Mouse (Mus musculus) right cerebral cortex, postnatal 25 days (tissue): ENCODE measurements around the gene Cwc25.
A peak's percentile ranks its signal among the peaks of the same experiment; 100 is the strongest.
"Not testable (repeated sequence)": the region's sequence is repeated elsewhere in the genome, so short reads cannot be mapped to it uniquely, and the experiment has no call there.

Experiments used
- DNase-seq: peaks from one replicate; pipeline ENCODE4 v3.0.0; 2022

Gene Cwc25

DNA sequence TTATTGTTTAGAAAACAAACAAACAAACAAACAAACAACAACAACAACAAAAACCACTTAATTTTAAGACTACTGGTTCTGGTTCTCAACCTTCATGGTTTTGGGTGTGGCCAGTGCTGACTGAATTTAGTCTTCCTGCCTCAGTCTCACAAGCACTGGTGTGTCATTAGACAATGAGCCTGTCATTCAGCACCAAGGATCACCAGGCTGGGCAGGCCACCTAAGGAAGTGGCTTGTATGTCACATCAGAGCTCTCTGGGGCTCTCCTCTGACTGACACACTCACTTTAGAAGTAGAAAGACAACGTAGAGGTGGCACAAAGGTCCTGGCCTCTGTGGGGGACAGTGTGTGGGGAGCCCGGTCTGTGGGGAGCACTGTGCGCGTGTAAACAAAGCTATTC is 47.3 kb downstream of the Cwc25 start:
- no peak for DNase-seq

- no peak for DNase-seq
These were observed 48.0 kb downstream of the Cwc25 start for GRCm38 (mm10) chr11:97718281-97718860.

GRCm38 (mm10) chr11:97717369-97718280 is 48.7 kb downstream of the Cwc25 start:
- no peak for DNase-seq

- DNase-seq = no peak
These were observed 50.3 kb downstream of the Cwc25 start for GRCm38 (mm10) chr11:97716021-97716420.

DNA sequence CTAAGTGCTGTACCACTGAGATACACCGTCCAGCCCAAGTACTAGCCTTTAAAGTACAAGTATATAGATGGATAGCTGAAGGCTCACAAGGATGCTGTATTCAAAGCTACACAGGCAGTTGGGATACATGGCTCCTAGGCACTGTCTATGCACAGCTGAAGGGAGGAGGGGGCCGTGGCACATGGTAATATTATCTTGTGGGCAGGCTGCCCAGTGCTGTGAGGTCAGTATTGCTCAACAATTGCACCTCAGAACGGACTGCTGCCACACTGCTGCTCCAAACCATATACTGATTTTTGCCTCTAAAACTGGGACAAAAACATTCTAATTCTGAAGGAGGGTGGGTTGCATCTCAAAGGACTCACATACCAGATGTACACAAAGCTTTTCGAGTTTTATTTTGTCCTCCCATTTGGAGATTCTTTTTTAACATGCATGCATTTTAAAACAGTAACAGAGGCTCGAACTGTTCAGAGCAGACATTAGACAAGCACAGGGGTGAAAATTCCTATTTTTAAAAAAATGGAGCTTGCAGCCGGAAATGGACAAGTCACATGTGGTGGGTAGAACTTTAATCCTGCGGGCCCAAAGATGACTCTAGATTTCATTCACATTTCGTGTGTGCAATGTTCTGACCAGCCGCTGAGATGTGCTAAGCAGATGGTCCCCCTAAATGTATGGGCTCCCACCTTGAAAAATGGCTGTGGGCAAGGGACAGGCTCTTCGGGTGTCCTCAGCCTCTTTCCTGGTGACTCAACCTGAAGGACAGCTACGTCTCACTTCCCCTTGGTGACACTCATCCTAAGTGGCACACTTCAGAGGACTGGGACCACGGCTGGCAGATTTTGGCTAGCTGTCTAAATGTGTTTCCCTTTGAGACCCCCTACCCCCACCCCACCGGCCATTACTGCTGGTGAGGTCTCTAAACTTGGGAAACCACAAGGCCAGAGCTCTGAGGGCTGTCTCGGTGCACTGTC is 51.3 kb downstream of the Cwc25 start:
- DNase-seq = peak; percentile 38

DNA sequence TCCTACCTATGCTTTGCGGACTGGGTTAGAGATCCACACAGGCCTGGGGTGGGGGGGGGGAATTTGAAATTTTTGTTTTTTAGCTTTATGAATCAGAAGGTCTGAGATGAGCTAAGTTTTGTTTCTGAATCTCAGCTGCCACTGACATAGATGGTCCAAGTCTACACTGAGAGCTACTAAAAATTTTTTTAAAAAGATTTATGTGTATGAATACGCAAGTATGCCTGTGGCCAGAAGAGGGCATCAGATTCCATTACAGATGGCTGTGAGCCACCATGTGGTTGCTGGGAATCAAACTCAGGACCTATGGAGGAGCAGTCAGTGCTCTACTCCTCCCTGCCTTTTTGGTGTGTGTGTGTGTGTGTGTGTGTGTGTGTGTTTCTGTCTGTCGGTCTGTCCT is 52.0 kb downstream of the Cwc25 start:
- DNase-seq = no peak

- DNase-seq = no peak
These were observed 52.5 kb downstream of the Cwc25 start for GRCm38 (mm10) chr11:97713896-97714295.

- DNase-seq = no peak
These were observed 54.1 kb downstream of the Cwc25 start for GRCm38 (mm10) chr11:97712286-97712685.

- DNase-seq = no peak
These were observed 55.0 kb downstream of the Cwc25 start for GRCm38 (mm10) chr11:97711200-97711900.

DNA sequence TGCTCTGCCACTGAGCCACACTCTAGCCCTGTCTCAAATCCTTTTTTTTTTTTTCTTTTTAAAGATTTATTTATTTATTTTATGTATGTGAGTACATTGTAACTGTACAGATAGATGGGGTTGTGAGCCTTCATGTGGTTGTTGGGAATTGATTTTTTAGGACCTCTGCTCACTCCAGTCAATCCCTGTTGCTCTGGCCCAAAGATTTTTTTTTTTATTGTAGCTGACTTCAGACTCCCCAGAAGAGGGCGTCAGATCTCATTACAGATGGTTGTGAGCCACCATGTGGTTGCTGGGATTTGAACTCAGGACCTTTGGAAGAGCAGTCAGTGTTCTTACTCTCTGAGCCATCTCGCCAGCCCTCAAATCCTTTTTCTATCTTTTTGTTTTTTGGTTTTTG is 56.3 kb downstream of the Cwc25 start:
- not testable (repeated sequence) for DNase-seq

GRCm38 (mm10) chr11:97703039-97703826 is 63.1 kb downstream of the Cwc25 start, which contains the start of gene Psmb3:
TSS of gene Psmb3 (plus strand) at chr11:97703399.
- DNase-seq = peak; percentile 98

DNA sequence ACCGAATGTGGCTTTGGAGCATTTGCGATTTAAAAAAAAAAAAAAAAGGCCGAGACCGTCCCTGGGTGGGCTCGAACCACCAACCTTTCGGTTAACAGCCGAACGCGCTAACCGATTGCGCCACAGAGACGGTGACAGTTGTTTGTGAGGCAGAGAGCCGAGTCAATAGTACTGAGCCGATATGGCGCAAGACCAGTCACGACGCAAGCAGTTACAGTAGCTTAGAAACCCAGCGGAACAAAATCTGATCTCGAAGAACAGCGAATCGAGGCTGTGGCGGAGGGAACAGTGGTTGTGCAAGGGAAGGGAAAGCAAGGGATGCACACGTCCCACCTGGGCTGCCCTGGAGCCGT is 64.0 kb downstream of the Cwc25 start:
- DNase-seq = peak; percentile 87

GRCm38 (mm10) chr11:97701581-97702392 is 64.6 kb downstream of the Cwc25 start:
- DNase-seq = no peak

DNA sequence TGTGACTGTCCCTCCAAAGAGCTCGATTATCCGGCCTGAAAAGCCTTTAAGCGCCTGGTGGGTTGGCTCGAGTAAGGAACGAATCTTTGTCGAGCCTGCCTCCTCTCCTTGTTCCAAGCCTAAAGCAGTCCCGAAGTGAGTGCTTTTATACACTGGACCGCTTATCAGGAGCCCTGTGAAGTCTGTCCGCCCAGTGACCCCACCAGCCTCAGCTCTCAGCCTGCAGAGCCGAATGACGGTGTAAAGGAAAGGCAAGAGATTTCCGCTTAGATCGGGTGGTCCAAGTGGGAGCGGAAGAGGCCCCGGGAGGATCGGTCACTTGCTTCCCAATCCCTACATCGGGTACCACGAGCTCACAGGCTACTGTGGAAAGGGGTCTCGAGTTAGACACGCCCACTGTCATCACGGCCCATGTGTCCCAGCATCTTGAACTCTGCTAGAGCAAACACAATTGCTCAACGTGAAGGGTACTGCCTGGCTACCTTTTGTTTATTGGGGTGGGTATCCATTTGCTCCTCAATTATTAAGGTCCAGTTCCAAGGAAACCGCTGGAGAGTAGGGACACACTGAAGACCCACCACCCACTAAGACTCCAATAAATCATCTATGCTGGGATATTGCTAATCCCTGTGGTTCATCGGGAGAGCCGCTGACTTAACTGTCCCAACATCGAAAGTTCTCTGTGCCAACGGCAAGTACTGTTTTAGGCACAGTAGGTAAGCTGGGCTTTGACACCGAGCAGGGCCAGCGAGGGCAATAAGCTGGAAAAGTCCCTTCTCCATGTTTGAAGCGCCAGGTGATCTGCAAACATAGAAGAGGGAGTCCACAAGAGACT is 65.4 kb downstream of the Cwc25 start:
- DNase-seq = no peak

DNA sequence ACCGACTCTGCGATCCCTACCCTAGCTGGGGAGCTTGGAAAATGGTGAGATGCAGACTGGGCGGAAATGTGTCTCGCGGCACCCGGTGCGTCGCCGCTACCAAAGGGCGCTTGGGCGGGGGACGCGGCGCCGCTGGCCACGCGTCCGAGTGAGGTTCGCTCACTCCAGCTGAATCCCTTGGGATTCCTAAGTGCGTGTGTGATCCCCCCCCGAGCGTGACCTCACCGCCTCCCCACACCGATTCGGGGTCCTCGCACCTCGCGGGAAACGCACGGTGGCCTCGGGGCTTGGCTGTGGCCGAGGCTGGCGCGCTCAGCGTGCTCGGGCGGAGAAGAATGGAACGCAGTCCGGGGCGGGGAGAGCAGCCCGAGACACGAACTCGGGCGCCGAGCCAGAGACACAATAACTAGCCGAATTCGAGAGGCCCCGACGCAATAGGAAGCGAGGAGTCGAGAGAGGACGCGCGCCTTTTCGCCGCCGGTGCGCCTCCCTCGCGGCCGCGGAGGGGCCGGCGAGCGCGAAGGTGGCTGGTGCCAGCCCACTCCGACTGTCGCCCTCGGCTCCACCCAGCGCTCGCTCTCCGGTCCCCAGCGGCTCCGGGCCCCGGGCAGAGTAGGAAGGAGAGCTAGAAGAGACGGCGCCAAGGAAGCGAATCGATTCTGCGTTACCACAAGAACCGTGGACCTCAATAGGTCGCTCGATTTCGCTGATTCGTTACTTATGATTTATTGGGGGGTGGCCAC is 66.2 kb downstream of the Cwc25 start, which contains the start of gene Pcgf2:
Gene Pcgf2, minus strand, starts transcription at position 495 of the 743 bp plus-strand sequence.
- DNase-seq = peak; percentile 77

DNA sequence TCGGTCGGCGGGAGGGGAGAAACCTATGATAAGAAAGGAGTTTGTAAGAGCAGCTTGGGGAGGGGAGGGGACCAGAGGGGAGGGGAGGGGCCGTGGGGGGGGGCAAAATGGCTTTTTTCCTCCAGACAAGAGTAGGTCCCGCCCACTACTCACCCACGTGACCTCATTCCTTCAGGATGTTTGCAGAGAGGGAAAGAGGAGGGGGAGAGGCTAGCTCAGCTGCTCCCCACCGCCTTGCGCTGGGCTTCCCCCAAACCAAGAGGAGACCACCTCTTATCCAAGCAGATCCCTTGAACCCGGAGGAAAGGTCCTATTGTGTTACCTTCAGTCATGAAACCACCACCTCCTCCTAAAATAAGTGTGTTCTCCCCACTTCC is 66.7 kb downstream of the Cwc25 start:
- peak; percentile 82 for DNase-seq

- peak; percentile 48 for DNase-seq
These were observed 67.4 kb downstream of the Cwc25 start for GRCm38 (mm10) chr11:97698741-97699611.
